Mouse (Mus musculus): ENCODE results near the gene Jmjd1c. TPM values are rescaled to one million over a fixed set of nuclear protein-coding genes. Genes with fewer than 3 reads are reported as not detected.
A peak's percentile ranks its signal among the peaks of the same experiment; 100 is the strongest.

The Jmjd1c gene
- total RNA-seq, 2 experiments from 2014 or later, result 20.2 to 21.5 TPM

DNA sequence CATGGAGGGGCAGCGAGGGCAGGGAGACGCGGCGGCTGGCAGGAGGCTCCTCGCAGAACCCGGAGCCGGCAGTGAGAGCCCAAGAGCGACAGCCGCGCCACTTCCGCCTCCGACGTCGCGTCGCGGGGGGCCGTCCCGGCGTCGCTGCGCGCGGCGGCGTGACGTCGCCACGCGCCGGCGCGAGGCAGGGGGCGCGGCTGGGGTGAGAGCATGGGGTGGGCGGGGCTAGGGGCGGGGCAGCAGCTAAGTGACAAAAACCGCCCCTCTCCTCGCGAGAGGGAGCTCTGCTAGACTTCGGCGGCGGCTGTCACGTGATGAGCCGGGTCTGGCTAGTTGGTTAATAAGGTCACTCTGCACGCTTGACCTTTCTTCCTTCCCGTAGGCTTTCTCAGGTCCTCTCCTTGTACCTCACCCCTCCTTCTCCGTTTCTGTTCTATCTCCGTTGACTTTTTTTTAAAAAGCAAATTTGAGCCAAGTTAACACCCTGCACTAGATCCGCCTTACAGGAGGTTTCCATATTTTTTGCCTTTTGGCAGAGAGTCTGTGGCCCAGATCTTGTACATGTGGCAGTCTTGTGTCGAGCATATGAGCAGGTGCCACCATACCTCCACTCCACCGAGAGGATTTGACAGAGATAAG lies 189.4 kb downstream of the Jmjd1c start, which contains the start of gene Nrbf2:
Gene Nrbf2 (minus strand): TSS at position 130 of the 639 bp plus-strand sequence.
- peak; percentile 56 to 70 for DNase-seq
- intact Hi-C loops (cut with DNase I), result no loop called here

DNA sequence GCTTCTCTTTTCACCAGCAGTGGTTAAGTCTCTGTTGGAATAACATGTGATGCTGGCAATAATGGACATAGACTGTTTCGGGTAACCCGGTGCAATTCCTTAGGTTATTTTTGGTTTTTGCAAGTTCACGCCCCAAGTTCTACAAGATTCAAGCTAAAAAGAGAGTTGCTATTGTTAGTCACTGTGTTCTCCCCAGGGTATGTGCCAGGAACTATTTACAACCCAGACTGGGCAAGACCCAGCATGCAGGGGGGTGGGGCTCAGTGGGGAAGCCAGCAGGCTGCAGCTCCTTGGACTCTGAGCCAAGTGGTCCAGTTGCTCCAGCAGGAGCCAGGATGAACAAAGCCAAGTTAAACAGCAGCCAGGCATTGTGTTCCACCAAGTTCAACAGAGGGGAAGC lies 192.0 kb downstream of the Jmjd1c start:
- intact Hi-C loops (cut with DNase I), result no loop called here
- peak; percentile 68 to 84 for DNase-seq

DNA sequence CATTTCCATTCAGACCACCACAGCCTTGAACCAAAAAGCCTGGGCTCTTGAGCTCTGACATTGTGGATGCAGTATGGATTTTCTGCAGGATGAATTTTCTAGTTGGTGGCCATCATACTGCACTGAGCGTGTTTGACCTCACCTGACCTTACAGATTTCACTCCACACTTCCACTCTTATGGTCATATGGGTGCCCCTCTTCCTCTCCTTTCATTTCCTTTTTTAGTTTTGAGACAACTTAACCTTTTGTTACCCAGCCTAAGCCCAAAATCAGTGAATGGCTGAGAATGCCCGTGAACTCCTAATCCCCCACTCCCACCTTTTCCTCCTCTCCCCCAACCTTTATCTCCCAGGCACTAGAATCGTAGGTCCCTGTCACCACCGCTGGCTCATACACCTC lies 194.7 kb downstream of the Jmjd1c start:
- DNase-seq, result no peak

DNA sequence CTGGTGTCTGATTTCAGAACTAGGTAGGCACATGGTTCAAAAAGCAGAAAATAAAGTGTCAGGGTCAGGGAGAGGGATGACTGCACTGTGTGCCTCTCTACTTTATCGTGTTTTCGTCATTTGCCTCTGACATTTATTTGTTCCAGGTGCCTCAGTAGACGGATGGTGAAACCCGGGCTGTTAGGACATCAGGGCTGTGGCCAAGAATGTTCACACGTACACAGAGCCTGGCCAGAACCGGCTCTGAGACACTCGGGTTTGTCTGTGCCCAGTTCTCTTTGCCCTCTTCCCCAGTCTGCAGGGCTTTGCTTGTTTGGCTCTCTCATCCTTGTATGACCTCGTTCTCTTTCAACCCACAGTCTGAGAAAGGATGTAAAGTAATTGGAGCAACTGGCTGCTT lies 195.2 kb downstream of the Jmjd1c start:
- DNase-seq, result no peak
- intact Hi-C loops (cut with DNase I), result no loop called here

More for the DNA sequence above, 194.7 kb downstream of the Jmjd1c start:
- intact Hi-C loops (cut with DNase I), result no loop called here

DNA sequence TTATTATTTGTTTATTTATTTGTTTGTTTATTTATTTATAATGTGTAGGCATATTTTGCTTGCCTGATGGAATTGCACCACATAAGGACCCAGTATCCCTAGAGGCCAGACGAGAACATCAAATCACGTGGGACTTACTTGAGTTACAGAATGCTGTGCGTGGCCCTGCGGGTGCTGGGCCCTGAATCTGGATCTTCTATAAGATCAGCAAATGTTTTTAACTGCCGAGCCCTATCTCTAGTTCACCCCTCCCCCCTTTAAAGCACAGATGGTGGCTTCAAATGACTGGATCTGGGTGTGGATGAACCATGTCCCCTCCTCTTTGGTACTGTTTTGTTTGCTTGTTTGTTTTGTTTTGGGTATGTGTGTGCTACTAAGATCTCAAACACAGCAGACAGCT lies 199.4 kb downstream of the Jmjd1c start:
- no peak for DNase-seq
- intact Hi-C loops (cut with DNase I), result no loop called here

DNA sequence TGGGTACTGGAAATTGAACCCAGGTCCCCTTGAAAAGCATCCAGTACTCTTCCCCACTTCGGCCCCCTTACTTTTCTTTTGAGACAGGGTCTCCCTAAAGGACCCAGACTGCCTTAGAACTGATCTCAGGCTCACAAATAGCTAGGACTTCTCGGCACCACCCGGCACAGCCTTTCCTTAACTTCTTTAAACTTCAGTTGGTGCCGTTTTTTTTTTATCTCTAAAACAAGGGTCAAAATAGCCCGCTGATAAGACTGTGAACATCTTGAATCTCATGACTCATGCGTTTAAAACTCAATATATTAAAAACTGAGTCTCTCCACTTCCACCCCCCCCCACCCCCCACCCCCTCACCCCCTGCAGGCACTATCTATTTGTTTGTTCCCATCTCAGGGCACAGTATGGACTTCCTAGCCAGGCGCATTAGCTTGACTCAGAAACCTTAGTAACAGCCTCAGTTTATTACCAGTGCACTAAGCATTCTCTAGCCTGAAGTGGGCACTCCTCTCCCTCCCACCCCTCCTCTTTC lies 200.1 kb downstream of the Jmjd1c start:
- intact Hi-C loops (cut with DNase I), result no loop called here

DNA sequence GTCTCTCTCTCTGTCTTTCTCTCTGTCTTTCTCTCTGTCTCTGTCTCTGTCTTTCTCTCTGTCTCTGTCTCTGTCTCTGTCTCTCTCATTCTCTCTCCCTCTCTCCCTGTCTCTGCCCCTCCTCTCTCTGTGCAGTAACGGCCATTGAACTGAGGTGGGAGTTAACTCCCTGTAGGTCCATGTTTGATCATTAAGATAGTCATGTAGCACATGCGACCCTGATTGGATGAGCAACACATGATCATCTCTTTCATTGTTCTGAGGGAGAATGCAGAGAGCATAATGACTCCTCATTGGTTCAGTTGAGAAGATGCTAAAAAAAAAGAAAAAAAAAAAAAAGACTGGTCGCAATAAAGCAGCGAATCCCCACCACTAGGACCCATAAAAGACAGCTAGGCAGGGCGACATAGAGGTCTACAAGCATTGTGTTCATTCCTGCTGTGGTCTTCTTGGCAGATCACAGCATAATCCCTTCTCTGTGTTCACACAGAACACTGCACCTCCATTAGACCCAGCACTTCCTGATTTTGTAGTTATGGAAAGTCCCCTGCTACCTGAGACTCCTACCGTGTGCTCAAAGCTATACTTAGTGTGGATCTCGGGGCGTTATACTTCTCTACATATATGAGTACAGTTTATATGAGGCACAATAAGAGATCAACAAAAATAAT lies 200.7 kb downstream of the Jmjd1c start:
- no peak for DNase-seq
- intact Hi-C loops (cut with DNase I), result no loop called here

More for the DNA sequence above, 200.1 kb downstream of the Jmjd1c start:
- DNase-seq, result no peak

DNA sequence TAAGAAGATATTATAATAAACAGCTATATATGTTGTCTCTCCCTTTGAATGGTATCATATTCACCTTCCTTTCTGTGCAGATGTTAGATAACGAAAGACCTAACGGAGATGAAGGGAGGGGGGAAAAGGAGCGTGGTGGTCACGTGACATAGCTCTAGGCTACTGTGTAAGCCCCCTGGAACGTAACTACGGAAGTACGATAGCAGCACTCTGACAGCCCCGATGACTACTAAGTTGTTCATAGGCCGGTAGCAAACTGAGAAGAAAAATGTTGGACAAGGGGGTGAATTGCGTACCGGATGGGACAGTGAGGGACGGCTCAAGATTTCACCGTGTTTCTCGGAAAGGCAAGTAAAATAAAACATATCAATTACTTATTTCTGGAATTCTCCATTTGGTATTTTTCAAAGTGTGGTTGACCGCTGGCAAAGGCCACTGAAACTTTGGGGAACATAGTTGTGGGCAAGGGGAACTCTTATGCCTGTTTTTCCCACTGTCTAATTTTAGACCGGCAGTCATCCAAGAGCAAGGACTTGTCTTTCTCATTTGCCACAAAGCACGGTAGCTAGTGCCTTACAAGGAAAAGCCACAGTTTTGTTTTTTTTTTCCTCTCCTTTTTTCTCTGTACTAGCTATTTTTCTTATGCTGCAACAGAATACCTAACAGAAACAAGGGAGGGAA lies 201.4 kb downstream of the Jmjd1c start:
- no peak for DNase-seq
- intact Hi-C loops (cut with DNase I), result no loop called here

DNA sequence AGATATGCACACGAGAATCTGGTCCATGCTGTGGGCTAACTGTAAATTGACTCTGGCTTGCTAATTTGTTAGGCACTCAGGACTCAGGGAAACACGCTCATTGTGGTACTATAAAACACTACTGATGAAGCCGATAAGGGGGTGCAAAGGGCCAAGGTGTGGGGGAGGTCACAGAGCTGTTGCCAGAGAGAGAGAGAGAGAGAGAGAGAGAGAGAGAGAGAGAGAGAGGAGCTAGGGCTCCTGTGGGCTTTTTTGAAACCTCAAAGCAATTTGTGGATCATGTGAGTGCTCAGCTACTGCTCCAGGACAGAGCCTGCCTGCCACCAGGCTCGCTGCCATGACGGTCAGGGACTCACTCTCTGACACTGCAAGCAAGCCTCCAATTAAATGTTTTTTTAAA lies 202.9 kb downstream of the Jmjd1c start:
- no peak for DNase-seq
- intact Hi-C loops (cut with DNase I), result no loop called here

DNA sequence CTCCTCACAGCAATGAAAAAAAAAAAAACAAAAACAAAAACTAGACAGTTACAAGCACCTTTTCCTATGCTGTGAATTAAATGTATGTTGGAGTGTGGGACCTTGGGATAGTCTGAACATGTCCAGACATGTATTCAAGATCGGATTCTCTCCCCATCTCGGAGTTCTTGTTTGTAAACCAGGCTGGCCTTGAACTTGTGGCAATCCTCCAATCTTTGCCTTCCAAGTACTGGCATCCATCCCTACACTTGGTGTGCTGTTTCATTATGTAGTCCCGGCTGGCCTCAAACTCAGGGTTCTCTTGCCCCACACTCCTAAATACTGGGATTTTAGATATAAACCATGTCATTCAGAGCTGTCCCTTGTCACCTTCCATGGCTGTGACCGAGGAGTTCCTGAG lies 203.4 kb downstream of the Jmjd1c start:
- no peak for DNase-seq
- intact Hi-C loops (cut with DNase I), result no loop called here

DNA sequence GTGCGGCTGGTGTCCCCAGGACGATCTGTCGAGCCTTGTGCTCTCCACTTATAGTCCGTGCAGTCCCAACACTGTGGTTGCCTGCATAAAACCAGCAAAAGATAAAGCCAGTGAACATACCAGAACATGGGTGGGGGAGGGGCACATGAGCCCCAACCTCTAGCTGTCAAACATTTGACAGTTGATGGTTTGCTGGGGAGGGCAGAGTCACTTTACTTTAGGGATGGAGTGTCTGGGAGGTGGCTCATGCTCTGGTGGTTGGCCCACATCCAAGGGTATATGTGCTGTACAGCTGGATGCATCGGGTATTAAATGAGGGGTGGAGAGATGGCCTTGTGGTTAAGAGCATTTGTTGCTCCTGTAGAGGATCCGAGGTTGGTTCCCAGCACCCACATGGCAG lies 205.1 kb downstream of the Jmjd1c start:
- no peak for DNase-seq
- intact Hi-C loops (cut with DNase I), result no loop called here

DNA sequence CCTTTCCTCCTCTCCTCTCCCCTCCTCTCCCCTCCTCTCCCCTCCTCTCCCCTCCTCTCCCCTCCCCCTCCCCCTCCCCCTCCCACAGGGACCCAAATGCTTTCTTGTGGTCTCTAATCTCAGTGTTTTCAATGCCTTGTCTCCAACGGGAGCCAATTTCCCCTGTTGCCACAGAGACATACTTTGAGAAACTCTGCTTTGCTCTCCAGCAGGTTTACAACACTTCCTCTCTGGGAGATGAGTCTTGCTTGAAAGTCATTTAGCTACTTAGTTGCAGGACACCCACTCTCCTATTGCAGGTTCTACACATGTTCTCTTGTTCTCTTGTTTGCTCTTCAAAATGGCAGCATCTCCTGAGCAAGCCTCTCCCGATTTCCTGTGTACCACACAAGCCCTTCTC lies 206.4 kb downstream of the Jmjd1c start:
- intact Hi-C loops (cut with DNase I), result no loop called here
- no peak for DNase-seq

Other genes with a start within 250 kb of the Jmjd1c start
- gene Reep3, start 820 bp downstream of the Jmjd1c start, total RNA-seq (2021), result 10 to 100 TPM; 10.0 to 10.2 TPM
- 10 to 100 TPM; 10.4 to 12.4 TPM for gene Nrbf2, start 189.2 kb downstream of the Jmjd1c start, total RNA-seq (2021)

Data from gastrocnemius, postnatal 36 days (tissue).